Mouse (Mus musculus) frontal cortex, postnatal 36 days (tissue): ENCODE measurements around the gene Adam15.

Source experiments
- DNase-seq, 2 experiments: peaks; one replicate each; pipeline ENCODE4 v3.0.0; 2022; ENCODE audit warnings: low spot score in 2 of 2

Adam15 gene

DNA sequence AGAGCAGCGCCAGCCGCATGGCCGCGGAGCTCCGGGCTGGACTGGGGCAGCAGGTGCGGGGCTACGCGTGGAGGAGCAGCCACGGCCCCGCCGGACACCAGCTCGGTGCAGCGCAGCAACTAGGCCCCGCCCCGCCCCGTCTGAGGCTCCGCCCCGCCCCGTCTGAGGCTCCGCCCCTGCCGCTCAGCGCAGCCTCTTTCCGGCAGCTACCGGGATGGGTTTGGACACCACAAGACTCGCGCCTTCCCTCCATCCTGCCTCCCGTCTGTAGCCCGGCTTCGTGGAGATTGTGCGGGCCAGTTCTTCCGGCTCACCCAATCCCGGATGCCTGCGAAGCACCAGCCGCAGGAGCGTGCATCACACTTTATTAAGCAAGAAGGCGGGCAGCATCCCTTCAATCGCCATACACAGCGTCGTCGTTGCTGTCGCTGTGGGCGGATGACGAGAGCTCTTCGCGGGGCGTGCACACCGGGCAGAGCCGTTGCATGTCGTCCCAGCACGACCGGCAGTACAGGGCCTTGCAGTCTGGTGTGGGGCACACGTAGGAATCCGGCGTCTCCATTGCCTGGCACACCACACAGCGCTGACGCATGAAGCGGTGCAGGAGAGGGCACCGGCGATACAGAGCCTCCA is at the start of gene Adam15:
Gene Adam15 (minus strand): TSS at position 128 of the 633 bp plus-strand sequence.
- peak; percentile 91 to 92 for DNase-seq

DNA sequence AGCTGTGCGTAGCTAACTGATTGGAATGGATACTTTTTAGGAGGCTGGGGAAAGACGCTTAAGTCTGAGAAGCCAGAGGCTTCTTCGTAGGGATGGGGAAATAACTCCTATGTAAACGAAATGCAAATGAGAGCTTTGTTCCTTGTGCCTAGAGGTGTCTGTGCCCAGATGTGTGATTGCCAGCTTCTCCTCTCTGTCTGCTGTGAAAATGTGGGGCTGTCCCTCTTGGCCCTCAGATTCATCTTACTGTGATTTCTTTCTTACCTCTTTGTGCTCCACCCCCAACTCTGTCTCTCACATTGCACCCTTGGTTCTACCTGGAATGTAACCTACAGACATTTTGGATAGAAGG is 46.8 kb upstream of the Adam15 start:
- DNase-seq, result no peak

DNA sequence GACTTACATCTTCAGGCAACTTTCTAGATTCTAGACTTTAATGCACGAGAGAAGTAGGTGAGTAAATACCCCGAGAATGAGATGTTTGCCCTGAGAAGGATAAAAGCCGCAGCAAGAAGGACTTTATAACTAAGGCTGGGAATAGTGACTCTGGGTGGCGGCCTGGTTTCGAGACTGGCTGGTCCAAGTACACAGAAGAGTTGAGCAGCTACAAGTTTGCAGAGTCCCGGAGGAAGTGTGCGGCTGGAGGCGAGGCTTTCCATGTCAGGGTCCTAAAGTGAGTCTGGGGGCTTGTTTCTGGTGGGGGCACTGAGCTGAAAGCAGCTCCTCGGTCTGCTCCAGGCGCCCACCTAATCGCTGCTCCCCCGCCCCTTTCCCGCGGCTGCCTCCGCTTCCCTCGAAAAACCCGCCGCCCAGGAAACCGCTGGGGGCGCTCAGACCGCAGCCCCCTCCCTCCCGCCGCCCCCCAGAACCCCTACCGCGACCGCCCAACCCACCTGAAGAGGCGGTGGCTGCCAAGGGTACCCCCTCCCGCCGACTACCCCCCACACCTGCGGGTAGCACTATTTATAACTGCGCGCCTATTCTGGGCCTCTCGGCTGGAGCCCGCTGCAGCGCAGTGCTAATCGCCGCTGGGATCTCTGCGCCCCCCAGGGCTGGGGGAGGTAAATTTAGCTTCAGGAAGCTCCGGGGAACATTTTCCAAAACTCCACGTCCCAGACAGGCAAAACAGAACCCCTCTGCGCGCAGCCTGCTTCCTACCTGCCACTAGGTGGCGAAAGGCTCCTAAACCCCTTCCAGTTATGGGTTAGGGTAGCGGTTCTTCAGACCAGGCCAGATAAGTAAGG is 46.2 kb upstream of the Adam15 start:
- peak in 1 of 2 experiments; percentile 61 for DNase-seq

DNA sequence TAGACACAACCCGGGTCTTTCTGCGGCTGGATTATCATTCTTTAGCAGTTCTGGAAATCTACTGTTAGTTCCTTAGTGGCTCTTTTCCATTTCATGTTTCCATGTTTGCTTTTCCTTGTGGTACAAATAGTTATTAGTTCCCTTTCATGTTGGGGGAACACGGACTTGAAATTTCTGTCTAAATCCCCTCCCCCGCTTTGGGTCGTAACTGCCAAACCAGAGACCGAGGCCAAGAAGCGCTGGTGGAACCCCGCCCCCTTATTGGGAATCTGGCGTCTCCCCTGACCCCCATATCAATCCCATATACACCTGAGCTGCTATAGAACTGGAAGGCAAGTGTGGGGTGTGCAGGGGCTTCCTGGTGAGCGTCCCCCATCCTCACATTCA is 45.6 kb upstream of the Adam15 start:
- no peak for DNase-seq

DNA sequence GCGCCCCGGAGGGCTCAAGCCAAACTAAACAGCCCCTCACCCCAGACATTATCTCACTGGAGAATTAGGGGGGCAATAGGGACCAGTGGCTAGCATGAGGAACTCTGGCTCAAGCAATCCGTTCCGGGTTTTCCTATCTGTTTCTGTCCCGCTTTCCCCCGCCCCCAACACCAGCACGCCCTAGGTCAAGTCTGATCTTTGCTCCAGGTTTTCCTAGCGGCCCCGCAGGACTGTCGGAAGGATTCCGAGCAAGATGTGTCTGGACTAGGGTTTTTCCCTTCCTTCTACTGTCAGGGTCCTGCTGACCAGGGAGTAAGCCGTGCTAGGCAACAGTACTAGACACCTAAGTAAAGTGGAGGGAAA is 45.1 kb upstream of the Adam15 start:
- peak in 1 of 2 experiments; percentile 63 for DNase-seq

DNA sequence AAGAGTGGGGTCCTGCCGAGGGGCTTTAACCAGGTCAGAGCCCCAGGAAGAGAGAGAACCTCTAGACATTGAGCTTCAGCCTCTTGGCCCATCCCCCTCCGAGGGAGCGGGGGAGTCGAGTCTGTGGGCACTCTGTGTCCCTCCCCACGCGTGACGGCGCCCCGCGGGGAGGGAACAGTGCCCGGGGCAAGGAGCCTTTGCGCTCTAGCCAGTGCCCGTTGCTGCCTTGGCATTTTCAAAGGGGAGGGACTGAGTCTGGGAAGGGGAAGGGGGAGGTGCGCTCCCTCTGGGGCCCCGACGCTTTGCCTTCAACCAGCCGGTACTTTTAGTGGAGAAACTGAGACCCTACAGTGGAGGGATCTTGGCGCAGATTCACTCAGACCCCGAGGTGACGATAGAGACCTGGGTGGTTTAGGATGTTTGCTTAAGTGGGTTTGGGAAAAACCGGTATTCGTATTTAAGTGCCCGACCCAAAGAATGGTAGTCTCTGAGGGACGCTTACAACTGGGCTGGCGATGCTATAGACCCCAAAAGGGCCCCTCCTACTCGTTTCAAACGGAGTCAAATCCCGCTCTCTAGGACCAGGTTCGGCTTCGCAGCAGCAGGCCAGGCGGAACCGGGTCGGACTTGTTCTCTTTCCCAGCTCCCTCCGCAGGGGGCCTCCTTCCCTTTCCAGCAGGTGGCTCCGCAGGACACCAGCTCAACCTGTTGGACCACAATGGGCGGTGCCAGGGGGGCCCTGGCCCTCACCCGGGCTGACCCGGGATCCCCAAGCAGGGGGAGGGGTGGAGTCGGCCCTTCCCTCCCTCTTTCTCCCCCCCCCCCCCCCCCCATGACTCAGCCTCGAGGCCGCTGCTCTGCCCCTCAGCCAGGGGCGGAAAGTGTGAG is 44.5 kb upstream of the Adam15 start, which contains the start of gene Zbtb7b:
Gene Zbtb7b (minus strand): TSS at position 771 of the 888 bp plus-strand sequence.
- peak; percentile 55 to 63 for DNase-seq

DNA sequence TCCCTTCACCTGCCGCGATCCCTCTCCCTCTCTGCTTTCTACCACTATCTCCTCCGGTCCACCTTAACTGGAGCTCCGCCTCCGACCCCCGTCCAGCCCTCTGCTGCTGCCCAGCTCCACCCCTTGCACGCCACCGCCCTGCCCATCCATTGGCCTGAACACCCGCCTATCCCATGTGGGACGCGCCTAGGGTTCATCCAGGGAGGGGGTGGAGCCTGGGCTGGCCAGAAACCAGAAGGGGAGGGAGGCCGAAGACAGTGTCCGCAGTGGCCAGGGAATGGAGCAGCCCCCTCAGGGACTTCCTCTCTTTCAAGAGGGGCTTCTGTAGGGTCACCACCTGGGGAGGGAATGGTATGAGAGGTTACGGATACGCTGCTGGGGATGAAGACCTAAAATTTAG is 43.8 kb upstream of the Adam15 start:
- DNase-seq, result peak; percentile 94 to 95

DNA sequence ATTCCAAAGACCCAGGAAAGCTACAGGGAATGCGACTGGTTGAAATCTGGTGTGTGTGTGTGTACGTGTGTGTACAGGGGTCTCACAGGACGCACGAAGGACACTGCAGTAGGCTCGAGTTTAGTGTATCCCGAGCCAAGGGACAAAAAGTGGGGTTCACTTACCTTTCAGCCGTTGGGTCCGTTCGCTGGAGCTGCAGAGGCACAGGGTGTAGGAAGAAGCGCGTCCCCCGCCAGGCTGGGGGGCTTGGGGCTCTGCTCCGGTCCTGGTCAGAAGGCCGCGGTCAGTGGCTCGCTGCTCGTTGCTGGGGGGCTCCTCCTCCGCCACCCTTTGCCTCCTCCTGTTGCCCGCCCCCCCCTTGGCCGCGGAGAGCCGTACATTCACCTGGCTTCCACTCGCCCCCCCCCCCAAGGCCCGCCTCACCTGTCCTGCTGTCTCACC is 43.1 kb upstream of the Adam15 start:
- no peak for DNase-seq

DNA sequence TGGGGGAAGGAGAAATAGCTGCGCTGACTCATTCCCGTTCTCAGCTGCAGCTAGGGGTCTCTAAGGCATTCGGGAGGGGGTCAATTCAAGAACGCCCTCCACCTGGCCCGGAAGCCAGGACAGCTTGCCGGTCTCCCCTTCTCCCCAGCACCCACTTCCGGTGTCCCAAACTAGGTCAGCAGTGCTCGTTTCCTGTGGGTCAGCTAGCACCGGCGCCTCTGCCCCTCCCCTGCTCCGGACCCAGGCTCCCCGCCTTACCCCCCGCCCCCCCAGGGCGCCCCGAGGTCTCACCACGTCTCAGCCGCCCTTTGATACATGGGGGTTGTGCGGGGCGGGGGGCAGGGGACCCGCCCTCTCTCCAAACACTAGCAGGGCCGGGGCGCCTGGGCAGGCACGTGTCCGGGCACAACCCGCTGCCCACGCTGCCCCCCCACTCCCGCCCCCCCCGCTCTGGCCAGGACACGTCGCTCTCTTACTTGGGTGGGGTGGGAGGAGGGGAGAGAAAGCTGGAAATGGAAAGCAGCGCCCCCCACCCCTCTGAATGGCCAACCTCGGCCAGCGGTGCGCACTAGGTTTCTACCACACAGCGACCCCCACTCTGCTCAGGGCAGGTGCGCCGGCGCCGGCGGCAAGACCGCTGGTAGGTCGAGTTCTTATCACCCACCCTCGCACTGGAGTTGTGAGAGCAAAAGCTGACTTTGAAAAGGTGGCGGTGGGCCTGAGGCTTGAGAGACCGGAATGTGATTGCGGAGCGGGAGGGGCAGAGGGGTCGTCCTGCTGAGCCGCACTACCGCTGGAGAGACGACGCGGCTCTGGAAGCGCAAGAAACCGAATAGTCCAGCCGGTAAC is 42.1 kb upstream of the Adam15 start:
- no peak for DNase-seq

DNA sequence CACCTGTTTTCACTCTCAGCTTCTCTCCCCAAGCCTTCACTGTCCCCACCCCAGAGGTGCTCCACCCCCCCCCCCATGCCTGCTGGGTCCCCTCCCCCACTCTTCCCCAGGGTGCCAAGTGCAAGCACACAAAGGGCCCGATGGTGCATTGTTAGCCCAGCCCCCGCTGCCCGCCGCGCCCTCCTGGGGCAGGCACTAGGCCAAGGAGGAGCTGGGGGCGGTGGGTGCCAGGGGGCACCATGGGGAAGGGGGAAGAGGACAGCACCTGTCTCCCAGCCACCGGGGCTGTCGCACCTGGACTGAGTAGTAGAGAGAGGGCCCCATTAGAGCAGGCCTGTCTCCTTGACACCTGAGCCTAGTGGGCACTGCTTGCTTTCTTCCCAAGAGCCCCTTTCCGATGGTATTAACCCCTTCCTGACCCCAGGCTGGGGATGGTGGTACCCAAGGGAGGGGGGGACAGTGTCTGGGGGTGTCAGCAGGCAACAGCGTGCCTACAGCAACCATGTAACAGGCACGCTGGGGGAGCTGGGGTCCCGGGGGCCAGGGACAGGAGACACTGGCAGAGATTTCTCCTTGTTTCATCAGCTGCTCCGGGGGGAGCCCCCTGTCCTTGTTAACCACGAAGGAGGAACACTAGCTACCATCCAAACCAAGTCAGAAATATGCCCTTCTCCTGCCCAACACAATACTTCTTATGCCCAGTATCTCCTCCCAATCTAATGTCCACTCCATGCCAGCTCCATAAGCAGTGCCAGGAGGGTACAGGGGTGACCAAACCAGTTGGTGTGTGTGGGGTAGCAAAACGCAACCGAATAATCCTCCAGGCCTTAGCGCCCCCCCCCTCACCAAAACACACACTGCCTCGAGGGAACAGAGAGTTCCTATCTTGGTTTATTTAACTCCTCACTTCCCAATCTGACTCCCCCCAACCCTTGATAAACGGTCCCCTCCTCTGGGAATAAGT is 41.2 kb upstream of the Adam15 start:
- no peak for DNase-seq

DNA sequence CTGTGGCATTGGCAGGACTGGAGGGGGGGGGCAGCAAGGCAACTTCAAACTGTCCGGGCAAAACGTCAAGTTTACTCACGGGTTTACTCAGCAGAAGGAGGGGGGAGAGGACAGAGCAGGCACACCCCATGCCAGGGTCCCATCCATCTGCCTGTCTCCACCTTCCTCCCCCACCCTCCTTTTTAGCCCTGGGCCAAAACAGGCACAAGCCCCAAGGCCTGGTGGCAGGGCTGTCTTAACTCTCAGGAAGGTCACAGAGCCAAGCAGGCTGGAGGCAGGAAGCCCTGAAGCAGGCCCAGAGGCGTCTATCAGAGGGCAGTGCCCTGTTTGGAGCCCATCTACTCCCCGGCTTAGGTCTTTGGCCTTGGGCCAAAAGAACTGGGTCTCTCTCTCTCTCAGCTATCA is 40.3 kb upstream of the Adam15 start:
- DNase-seq, result no peak

DNA sequence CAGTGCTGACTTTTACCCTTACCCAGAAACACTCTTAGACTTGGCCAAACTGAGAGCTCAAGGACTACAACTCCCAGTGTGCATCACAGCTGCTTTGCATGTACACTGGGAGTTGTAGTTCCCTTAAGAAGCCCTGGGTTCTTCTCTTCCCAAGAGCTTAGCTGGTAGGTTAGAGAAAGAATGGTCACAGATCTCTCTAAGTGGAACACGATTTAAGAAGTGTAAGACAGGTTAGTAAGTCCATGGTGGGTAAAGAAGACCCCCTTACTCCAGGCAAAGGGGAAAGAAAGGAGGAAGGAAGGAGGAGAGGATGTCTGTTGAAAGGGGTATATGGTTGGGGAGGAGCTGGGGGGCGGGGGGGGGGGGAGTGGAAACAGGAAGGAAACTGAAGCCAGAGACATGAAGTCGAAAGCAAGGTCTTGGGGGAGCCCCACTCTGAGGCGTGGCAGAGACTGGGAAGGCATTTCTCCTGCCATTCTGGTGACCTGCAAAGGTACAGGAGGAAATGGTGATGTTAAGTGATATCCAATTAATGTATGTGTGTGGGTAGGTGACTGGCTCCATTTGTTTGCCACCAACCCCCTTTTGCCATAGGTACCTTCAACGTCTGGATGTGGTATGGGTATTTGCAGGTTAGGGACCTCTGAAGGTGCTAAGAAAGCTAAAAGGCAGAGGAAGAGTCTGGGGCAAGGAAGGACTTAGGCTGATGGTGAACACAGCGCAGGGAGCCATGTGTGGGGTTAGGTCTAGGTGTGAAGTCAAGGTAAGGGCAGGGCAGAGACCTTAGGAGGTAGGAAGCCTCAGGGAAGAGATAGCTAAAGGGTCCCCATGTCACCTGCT is 39.3 kb upstream of the Adam15 start:
- peak in 1 of 2 experiments; percentile 51 for DNase-seq

DNA sequence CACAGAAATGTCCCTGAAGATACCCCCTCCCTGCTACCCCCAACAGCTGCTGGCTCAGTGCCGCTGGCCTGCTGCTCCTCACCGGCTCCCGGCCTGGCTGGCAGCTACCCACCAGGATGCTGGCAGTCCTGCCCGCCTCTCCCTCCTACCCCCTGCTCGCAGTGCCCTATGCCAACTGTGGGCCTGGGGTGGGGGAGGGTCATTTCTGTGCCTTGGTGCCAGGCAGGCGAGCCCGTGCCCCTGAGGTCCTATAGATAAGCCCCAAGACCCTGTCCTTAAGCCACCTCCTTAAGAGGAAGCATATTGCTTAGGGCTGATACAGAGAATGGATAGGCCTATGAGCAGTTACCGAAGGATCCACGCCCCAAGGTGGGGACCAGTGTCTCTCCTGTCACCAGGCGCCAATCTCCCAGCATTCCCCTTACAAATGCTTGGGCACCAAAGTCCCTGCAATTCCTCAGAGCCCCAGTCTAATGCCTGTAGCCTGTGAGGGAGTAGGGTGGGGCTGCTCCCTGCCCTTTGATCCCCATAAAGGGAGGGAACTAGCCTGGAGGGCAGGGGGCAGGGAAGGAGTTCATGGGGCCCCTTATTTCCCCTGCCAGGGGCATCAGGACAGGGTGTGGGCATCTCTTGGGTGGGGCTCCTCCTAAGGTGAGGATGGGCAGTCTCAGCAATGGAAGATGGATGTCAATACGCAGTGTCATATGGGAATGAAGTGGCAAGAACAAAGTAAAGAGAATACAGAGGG is 38.5 kb upstream of the Adam15 start:
- no peak for DNase-seq

DNA sequence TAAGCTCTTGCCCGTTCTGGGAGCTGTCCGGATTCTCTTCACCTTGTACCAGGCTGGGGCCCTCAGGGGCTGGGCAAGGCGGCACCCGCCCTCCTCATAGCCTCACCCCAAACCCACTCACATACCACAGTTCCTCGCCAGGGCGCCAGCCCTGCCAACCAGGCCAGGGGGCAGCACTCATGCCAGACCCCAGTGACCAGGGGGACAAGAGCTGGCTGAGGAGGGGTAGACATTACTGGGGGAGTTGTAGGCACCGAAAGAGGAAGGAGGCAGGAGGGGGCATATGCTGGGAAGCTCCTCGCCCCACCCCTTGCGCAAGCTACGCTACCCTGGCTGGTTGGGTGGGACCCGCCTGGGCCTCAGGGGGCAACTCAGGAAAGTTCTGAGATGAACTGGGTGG is 37.8 kb upstream of the Adam15 start:
- DNase-seq, result no peak

DNA sequence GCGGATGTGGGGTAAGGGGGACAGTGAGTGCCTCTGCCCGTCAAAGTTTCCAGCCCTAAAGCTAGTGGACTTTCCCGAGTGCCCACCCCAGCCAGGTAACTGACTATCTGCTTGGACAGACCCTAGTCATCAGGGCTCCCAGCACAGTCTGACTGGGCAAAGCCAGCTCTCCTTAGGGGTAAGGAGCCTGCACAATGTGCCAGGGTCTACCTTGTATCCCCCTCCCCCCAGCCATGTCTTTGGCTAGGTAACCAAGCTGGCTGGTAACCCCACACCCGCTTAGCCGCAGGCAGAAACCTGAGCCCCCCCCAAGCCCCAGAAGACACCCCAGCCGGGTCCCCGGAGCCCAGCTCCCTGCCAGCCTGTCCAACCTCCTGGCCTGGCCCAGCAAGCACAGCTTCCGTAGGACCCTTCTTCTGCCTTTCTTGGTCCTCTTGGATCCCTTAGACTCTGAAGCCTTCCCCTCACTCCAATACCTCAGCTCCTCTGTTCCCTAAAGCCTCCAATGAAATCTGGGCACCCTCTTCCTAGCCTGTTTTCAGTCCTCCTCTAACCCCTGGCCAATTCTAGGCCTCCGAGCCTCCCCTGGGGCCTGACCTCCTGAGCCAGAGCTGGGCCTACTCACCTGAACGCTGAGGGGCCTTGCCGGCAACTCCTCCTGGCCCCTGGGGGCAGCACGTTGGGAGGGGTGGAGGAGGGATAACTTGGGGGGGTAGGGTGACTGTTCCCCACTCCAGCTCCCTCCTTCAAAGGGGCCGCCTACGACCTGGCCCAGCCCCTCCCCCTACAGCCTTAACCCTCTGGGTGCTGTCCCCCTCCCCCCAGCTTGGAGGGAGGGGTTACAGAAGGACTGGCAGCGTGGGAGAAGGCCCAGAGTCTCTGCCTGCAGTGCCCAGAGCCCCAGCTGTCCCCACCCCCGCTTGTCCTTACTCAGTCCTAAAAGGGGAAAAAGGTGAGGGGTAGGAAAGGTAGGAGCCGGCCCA is 36.9 kb upstream of the Adam15 start:
- no peak for DNase-seq

DNA sequence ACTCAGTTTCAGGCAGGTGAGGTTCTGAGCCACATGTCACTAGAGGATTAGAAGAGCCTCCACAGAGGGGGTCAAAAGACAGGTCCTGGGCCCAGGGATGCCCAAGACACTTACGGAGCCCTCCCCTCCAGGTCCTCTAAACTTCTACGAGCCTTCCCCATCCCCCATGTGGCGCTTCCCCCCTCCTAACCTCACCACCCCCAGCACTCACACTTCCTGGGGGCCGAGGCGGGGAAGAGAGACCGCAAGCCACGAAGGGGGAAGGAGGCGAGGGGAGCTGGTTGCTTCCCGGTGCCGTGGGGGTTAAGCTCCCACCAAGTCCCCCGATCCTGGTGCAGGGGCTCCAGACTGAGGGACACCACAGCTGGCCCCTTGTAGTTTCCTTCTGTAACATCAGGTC is 35.7 kb upstream of the Adam15 start:
- DNase-seq, result no peak

DNA sequence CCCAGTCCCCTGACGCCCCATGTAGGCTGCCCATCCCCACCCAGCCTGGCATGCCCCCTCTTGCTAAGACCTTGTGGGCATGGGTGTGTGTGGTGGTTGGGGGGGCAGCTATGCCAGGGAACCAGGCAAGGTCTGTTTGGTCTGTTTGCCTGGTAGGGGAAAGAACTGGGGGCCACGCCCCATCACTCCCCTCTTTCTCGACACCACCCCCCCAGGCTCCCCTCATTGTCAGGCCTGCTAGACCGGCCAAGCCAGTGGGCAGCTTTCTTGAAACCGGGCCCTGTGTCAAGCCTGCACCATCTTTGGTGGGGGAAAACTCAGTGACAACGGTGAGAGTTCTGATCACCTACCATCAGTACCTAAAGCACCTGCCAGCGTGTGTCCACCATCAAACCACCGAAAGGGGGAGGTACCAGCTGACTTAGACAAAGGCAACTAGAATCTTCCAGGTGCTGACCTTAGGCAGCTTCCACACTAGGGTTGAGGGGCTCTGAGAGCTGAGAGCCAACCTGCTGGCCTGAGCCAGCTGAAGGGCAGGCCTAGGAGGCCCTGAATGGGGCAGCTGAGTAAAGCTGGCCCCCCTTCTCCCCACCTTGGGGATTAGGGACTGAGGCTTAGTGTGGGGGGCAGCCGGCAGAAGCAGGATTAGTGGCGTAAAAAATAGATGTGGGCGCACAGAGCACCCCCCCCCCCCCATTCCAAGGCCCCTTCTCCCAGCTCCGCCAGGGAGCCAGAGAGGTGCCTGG is 34.7 kb upstream of the Adam15 start:
- DNase-seq, result no peak
